Mouse (Mus musculus): ENCODE measurements around the gene Lrrc66. TPM values are rescaled to one million over a fixed set of nuclear protein-coding genes. Genes with fewer than 3 reads are reported as not detected.
A peak's percentile ranks its signal among the peaks of the same experiment; 100 is the strongest.

The Lrrc66 gene
- polyA plus RNA-seq, 1 experiment: not detected

- Histone ChIP-seq H3K79me3 (ENCODE audit: low read depth) (no peaks in the 10 kb centered on the region), H3K27me3 (ENCODE audit: control insufficient read depth, insufficient read depth, insufficient read length) (no peaks in the 10 kb centered on the region), H3K79me2 (ENCODE audit: control insufficient read depth, insufficient read depth) (no peaks in the 10 kb centered on the region), H3K36me3 (ENCODE audit: control insufficient read depth, insufficient read depth) (no peaks in the 10 kb centered on the region), H3ac (ENCODE audit: control insufficient read depth, insufficient read length, low read depth) (no peak overlapping the region), H3K4me3 (ENCODE audit: insufficient read depth, poor library complexity, severe bottlenecking) (no peak overlapping the region)
- TF ChIP-seq CEBPB (IDR thresholded peaks at IDR 0.05; ENCODE audit: low read depth): no peak
- TF ChIP-seq CTCF (IDR thresholded peaks at IDR 0.05; ENCODE audit: control insufficient read depth, insufficient read depth, insufficient read length): no peak
- no peak for TF ChIP-seq MYOG (IDR thresholded peaks at IDR 0.05; ENCODE audit: control insufficient read depth, extremely low read depth, insufficient read length)
- TF ChIP-seq MYOD1 (IDR thresholded peaks at IDR 0.05; ENCODE audit: control insufficient read depth, insufficient read length, low read depth): no peak
- no peak for TF ChIP-seq USF1 (IDR thresholded peaks at IDR 0.05; ENCODE audit: low read depth)
- TF ChIP-seq FOSL1 (IDR thresholded peaks at IDR 0.05; ENCODE audit: insufficient read depth, low read length, poor library complexity, severe bottlenecking): no peak
- TF ChIP-seq MAX (IDR thresholded peaks at IDR 0.05): no peak
These were observed 8.7 kb upstream of the Lrrc66 start for GRCm38 (mm10) chr5:73641058-73641457.

- TF ChIP-seq MYOD1 (IDR thresholded peaks at IDR 0.05; ENCODE audit: control insufficient read depth, insufficient read length, low read depth) (no peak), MYOG (IDR thresholded peaks at IDR 0.05; ENCODE audit: control insufficient read depth, extremely low read depth, insufficient read length) (no peak), MAX (IDR thresholded peaks at IDR 0.05) (no peak), CEBPB (IDR thresholded peaks at IDR 0.05; ENCODE audit: low read depth) (no peak), CTCF (IDR thresholded peaks at IDR 0.05; ENCODE audit: control insufficient read depth, insufficient read depth, insufficient read length) (no peak), USF1 (IDR thresholded peaks at IDR 0.05; ENCODE audit: low read depth) (no peak), FOSL1 (IDR thresholded peaks at IDR 0.05; ENCODE audit: insufficient read depth, low read length, poor library complexity, severe bottlenecking) (no peak)
- Histone ChIP-seq H3K79me3 (ENCODE audit: low read depth) (no peaks in the 10 kb centered on the region), H3K79me2 (ENCODE audit: control insufficient read depth, insufficient read depth) (no peaks in the 10 kb centered on the region), H3K27me3 (ENCODE audit: control insufficient read depth, insufficient read depth, insufficient read length) (no peaks in the 10 kb centered on the region), H3ac (ENCODE audit: control insufficient read depth, insufficient read length, low read depth) (no peak overlapping the region), H3K4me3 (ENCODE audit: insufficient read depth, poor library complexity, severe bottlenecking) (no peak overlapping the region), H3K36me3 (ENCODE audit: control insufficient read depth, insufficient read depth) (peaks cover 10% of the 10 kb centered on the region)
These were observed 5.2 kb upstream of the Lrrc66 start for GRCm38 (mm10) chr5:73637337-73638107.

- Histone ChIP-seq H3K27me3 (ENCODE audit: control insufficient read depth, insufficient read depth, insufficient read length) (no peaks in the 10 kb centered on the region), H3K4me3 (ENCODE audit: insufficient read depth, poor library complexity, severe bottlenecking) (no peak overlapping the region), H3K79me2 (ENCODE audit: control insufficient read depth, insufficient read depth) (no peaks in the 10 kb centered on the region), H3K36me3 (ENCODE audit: control insufficient read depth, insufficient read depth) (peaks cover 10% of the 10 kb centered on the region), H3ac (ENCODE audit: control insufficient read depth, insufficient read length, low read depth) (no peak overlapping the region), H3K79me3 (ENCODE audit: low read depth) (no peaks in the 10 kb centered on the region)
- TF ChIP-seq CTCF (IDR thresholded peaks at IDR 0.05; ENCODE audit: control insufficient read depth, insufficient read depth, insufficient read length): peak; percentile 25
- TF ChIP-seq FOSL1 (IDR thresholded peaks at IDR 0.05; ENCODE audit: insufficient read depth, low read length, poor library complexity, severe bottlenecking): no peak
- no peak for TF ChIP-seq CEBPB (IDR thresholded peaks at IDR 0.05; ENCODE audit: low read depth)
- TF ChIP-seq MAX (IDR thresholded peaks at IDR 0.05): no peak
- TF ChIP-seq MYOD1 (IDR thresholded peaks at IDR 0.05; ENCODE audit: control insufficient read depth, insufficient read length, low read depth): no peak
- no peak for TF ChIP-seq USF1 (IDR thresholded peaks at IDR 0.05; ENCODE audit: low read depth)
These were observed 815 bp upstream of the Lrrc66 start for GRCm38 (mm10) chr5:73633141-73633540.

- Histone ChIP-seq H3K27me3 (ENCODE audit: control insufficient read depth, insufficient read depth, insufficient read length) (no peaks in the 10 kb centered on the region), H3K79me2 (ENCODE audit: control insufficient read depth, insufficient read depth) (no peaks in the 10 kb centered on the region), H3K36me3 (ENCODE audit: control insufficient read depth, insufficient read depth) (peaks cover 10% of the 10 kb centered on the region), H3K4me3 (ENCODE audit: insufficient read depth, poor library complexity, severe bottlenecking) (no peak overlapping the region), H3K79me3 (ENCODE audit: low read depth) (no peaks in the 10 kb centered on the region), H3ac (ENCODE audit: control insufficient read depth, insufficient read length, low read depth) (no peak overlapping the region)
- TF ChIP-seq MYOD1 (IDR thresholded peaks at IDR 0.05; ENCODE audit: control insufficient read depth, insufficient read length, low read depth): no peak
- no peak for TF ChIP-seq MYOG (IDR thresholded peaks at IDR 0.05; ENCODE audit: control insufficient read depth, extremely low read depth, insufficient read length)
- TF ChIP-seq CEBPB (IDR thresholded peaks at IDR 0.05; ENCODE audit: low read depth): no peak
- TF ChIP-seq FOSL1 (IDR thresholded peaks at IDR 0.05; ENCODE audit: insufficient read depth, low read length, poor library complexity, severe bottlenecking): no peak
- TF ChIP-seq MAX (IDR thresholded peaks at IDR 0.05): no peak
- TF ChIP-seq CTCF (IDR thresholded peaks at IDR 0.05; ENCODE audit: control insufficient read depth, insufficient read depth, insufficient read length): no peak
- no peak for TF ChIP-seq USF1 (IDR thresholded peaks at IDR 0.05; ENCODE audit: low read depth)
These were observed 1.2 kb downstream of the Lrrc66 start for GRCm38 (mm10) chr5:73631001-73631558.

GRCm38 (mm10) chr5:73630141-73630540 is 2.2 kb downstream of the Lrrc66 start:
- no peak overlapping the region for H3K4me3 ChIP-seq (ENCODE audit: insufficient read depth, poor library complexity, severe bottlenecking)
- no peaks in the 10 kb centered on the region for H3K79me2 ChIP-seq (ENCODE audit: control insufficient read depth, insufficient read depth)
- no peaks in the 10 kb centered on the region for H3K27me3 ChIP-seq (ENCODE audit: control insufficient read depth, insufficient read depth, insufficient read length)
- H3K36me3 ChIP-seq (ENCODE audit: control insufficient read depth, insufficient read depth): peaks cover 8% of the 10 kb centered on the region
- H3ac ChIP-seq (ENCODE audit: control insufficient read depth, insufficient read length, low read depth): no peak overlapping the region
- H3K79me3 ChIP-seq (ENCODE audit: low read depth): no peaks in the 10 kb centered on the region
- TF ChIP-seq CTCF (IDR thresholded peaks at IDR 0.05; ENCODE audit: control insufficient read depth, insufficient read depth, insufficient read length) (no peak), MAX (IDR thresholded peaks at IDR 0.05) (no peak), USF1 (IDR thresholded peaks at IDR 0.05; ENCODE audit: low read depth) (no peak), FOSL1 (IDR thresholded peaks at IDR 0.05; ENCODE audit: insufficient read depth, low read length, poor library complexity, severe bottlenecking) (no peak), MYOD1 (IDR thresholded peaks at IDR 0.05; ENCODE audit: control insufficient read depth, insufficient read length, low read depth) (no peak), MYOG (IDR thresholded peaks at IDR 0.05; ENCODE audit: control insufficient read depth, extremely low read depth, insufficient read length) (no peak), CEBPB (IDR thresholded peaks at IDR 0.05; ENCODE audit: low read depth) (no peak)
